Mouse (Mus musculus): Measurements from ENCODE around the gene Ift122. TPM values are rescaled to one million over a fixed set of nuclear protein-coding genes. Genes with fewer than 3 reads are reported as not detected.

The Ift122 gene
- total and polyA plus RNA-seq, 3 experiments, result 3.3 to 8.0 TPM; not detected in 1

- peak; percentile 79 for TF ChIP-seq ZNF384 (IDR thresholded peaks at IDR 0.05; ENCODE audit: low read depth, low read length)
These were observed 49.5 kb upstream of the Ift122 start (continued) for GRCm38 (mm10) chr6:115803541-115804382.

DNA sequence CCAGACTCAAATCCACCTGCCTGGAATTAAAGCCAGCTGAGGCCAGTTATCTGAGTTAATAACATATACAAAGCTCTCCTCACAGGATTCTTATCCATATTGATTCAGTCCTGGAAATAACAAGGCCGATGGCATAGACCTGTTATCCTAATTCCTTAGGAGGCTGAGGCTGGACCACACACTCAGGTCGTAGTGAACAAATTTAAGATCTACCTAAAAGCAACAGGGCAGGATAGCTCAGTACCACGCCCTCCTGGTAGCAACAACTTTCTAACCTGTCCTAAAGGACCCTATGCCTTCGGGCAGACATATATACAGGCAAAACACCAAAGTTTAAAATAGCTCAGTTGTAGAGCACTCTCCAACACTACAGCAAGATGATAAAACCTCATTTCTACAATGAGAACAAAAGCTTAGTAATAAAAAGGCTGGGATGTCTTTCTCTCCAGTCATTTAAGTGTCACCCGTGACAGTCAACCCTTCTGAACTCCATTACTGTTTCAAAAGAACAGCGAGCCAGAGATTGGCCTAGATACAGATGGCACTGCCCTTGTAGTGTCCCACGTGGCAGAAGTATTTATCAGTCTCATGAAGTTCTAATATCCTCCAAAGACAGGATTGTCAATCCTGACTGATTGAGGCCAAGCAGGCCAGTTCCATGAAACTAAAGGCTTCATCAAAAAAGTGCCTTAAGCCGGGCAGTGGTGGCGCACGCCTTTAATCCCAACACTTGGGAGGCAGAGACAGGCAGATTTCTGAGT, 48.7 kb upstream of the Ift122 start:
- Histone ChIP-seq H3K79me2 (ENCODE audit: control insufficient read depth, insufficient read depth, low read length, poor library complexity) (peaks cover 29% of the 10 kb centered on the region), H3K4me3 (ENCODE audit: control insufficient read depth in 1 of 2, insufficient read depth in 1 of 2, low read depth in 2 of 2, low read length in 2 of 2) (no peak overlapping the region), H3K27me3 (ENCODE audit: control insufficient read depth in 1 of 2, insufficient read depth in 2 of 2, low read length in 2 of 2) (no peaks in the 10 kb centered on the region), H3K9me3 (replicated peaks; ENCODE audit: insufficient read depth, low read length) (no peaks in the 10 kb centered on the region), H3K9ac (ENCODE audit: control insufficient read depth, low read depth, low read length, poor library complexity, severe bottlenecking) (no peak overlapping the region), H3K36me3 (ENCODE audit: control insufficient read depth in 1 of 2, insufficient read depth in 2 of 2, low read length in 2 of 2) (peaks cover 9 to 14% of the 10 kb centered on the region in 2 experiments), H3K27ac (ENCODE audit: control insufficient read depth, low read depth, low read length) (no peak overlapping the region), H3K4me1 (ENCODE audit: control insufficient read depth in 1 of 2, insufficient read depth in 2 of 2, low read length in 2 of 2) (peaks cover 0 to 8% of the 10 kb centered on the region in 2 experiments; a peak in 1 of 4 replicates)
- DNase-seq (ENCODE audit: low read depth, low spot score), result peak; percentile 57
- TF ChIP-seq ELF1 (IDR thresholded peaks at IDR 0.05; ENCODE audit: low read depth, low read length) (no peak), KAT2A (conservative IDR thresholded peaks at IDR 0.05; ENCODE audit: low read depth, low read length) (no peak), MXI1 (IDR thresholded peaks at IDR 0.05; ENCODE audit: low read depth, low read length) (no peak), POLR2AphosphoS2 (IDR thresholded peaks at IDR 0.05; ENCODE audit: low read length) (peak; percentile 72), MYB (IDR thresholded peaks at IDR 0.05; ENCODE audit: low read depth, low read length) (peak; percentile 65; the same call in 1 of the 2 replicates), UBTF (IDR thresholded peaks at IDR 0.05; ENCODE audit: borderline replicate concordance, insufficient read depth, low read depth, low read length) (no peak), EP300 (IDR thresholded peaks at IDR 0.05; ENCODE audit: low read depth in 1 of 2, low read length in 2 of 2) (no peak), RCOR1 (IDR thresholded peaks at IDR 0.05; ENCODE audit: low read depth, low read length) (no peak), BHLHE40 (IDR thresholded peaks at IDR 0.05; ENCODE audit: borderline replicate concordance, low read depth, low read length) (no peak), TAL1 (IDR thresholded peaks at IDR 0.05; ENCODE audit: low read length) (no peak), ZMIZ1 (IDR thresholded peaks at IDR 0.05; ENCODE audit: low read depth, low read length) (peak; percentile 83; the same call in 1 of the 2 replicates), NELFE (IDR thresholded peaks at IDR 0.05; ENCODE audit: low read depth, low read length) (0 out of 2 replicates have a peak, but pooled peaks have one; percentile 6), MYC (IDR thresholded peaks at IDR 0.05; ENCODE audit: low read depth, low read length) (0 out of 2 replicates have a peak, but pooled peaks have one; percentile 46), MAZ (IDR thresholded peaks at IDR 0.05; ENCODE audit: low read depth, low read length) (no peak), CHD2 (IDR thresholded peaks at IDR 0.05; ENCODE audit: low read length) (no peak; the same call in 1 of the 2 replicates), MEF2A (IDR thresholded peaks at IDR 0.05; ENCODE audit: extremely low read depth, insufficient replicate concordance, low read depth, low read length, poor library complexity, severe bottlenecking) (no peak), TCF12 (IDR thresholded peaks at IDR 0.05; ENCODE audit: low read depth, low read length) (no peak), CTCF (IDR thresholded peaks at IDR 0.05 in 2 of 3, conservative IDR thresholded peaks at IDR 0.05 in 1 of 3; ENCODE audit: control insufficient read depth in 1 of 3, insufficient read depth in 1 of 3, low read depth in 2 of 3, low read length in 3 of 3, poor library complexity in 1 of 3, severe bottlenecking in 1 of 3) (no peak), USF1 (IDR thresholded peaks at IDR 0.05; ENCODE audit: low read depth, low read length) (peak; percentile 31; the same call in 1 of the 2 replicates), ZKSCAN1 (IDR thresholded peaks at IDR 0.05; ENCODE audit: low read depth, low read length) (no peak), USF2 (IDR thresholded peaks at IDR 0.05; ENCODE audit: borderline replicate concordance in 1 of 2, insufficient read depth in 1 of 2, low read depth in 1 of 2, low read length in 2 of 2) (no peak), SMC3 (IDR thresholded peaks at IDR 0.05; ENCODE audit: low read depth, low read length) (no peak), CHD1 (IDR thresholded peaks at IDR 0.05; ENCODE audit: low read depth, low read length) (no peak), POLR2A (IDR thresholded peaks at IDR 0.05; ENCODE audit: control insufficient read depth in 1 of 2, insufficient read depth in 1 of 2, low read depth in 1 of 2, low read length in 2 of 2, poor library complexity in 1 of 2) (peak; percentile 8 to 79; a peak in 2 of 4 replicates), POLR2AphosphoS5 (IDR thresholded peaks at IDR 0.05; ENCODE audit: borderline replicate concordance, low read depth, low read length) (peak; percentile 67; the same call in 1 of the 2 replicates), MAFK (IDR thresholded peaks at IDR 0.05; ENCODE audit: borderline replicate concordance, low read depth, low read length) (no peak), ETS1 (IDR thresholded peaks at IDR 0.05; ENCODE audit: low read depth, low read length) (no peak), MAX (IDR thresholded peaks at IDR 0.05; ENCODE audit: low read length) (peak; percentile 42; the same call in 1 of the 2 replicates), GATA1 (IDR thresholded peaks at IDR 0.05; ENCODE audit: low read depth, low read length) (no peak), GABPA (IDR thresholded peaks at IDR 0.05; ENCODE audit: low read depth, low read length) (no peak), ZNF384 (IDR thresholded peaks at IDR 0.05; ENCODE audit: low read depth, low read length) (no peak)
